Mouse (Mus musculus) intestine, embryonic 14.5 days (tissue): ENCODE results near the gene Acap1. TPM values are rescaled to one million over a fixed set of nuclear protein-coding genes. Genes with fewer than 3 reads are reported as not detected.
A peak's percentile ranks its signal among the peaks of the same experiment; 100 is the strongest.

Experiments used
- ATAC-seq: fragments of 200-750 bp; cut with Nextera tagmentation; replicated peaks from 2 replicates; pipeline ENCODE4 v1.8.0; 2017; ENCODE audit warnings: low read depth, moderate number of reproducible peaks, moderate TSS enrichment, moderate library complexity; ENCODE audit not compliant: low FRiP score, low TSS enrichment
- DNase-seq: peaks from one replicate; pipeline ENCODE4 v3.0.0-alpha.2; 2018; ENCODE audit warnings: low spot score
- H3K27ac ChIP-seq: fragments of 300-500 bp; sonication (generic); 2 replicates; pipeline ENCODE4 v1.5.1; 2014; ENCODE audit warnings: low read depth, mild to moderate bottlenecking, control low read depth
- H3K27me3 ChIP-seq: fragments of 300-500 bp; sonication (generic); replicated peaks from 2 replicates; pipeline ENCODE4 v1.6.1; 2014; ENCODE audit warnings: low read length, control low read depth; ENCODE audit not compliant: control insufficient read depth, insufficient read depth
- H3K36me3 ChIP-seq: fragments of 300-500 bp; sonication (generic); 2 replicates; pipeline ENCODE4 v1.6.1; 2014; ENCODE audit warnings: low read length, control low read depth; ENCODE audit not compliant: control insufficient read depth, insufficient read depth
- H3K4me1 ChIP-seq: fragments of 300-500 bp; sonication (generic); replicated peaks from 2 replicates; pipeline ENCODE4 v1.6.1; 2014; ENCODE audit warnings: low read length, control low read depth, mixed read lengths; ENCODE audit not compliant: control insufficient read depth, insufficient read depth
- H3K4me2 ChIP-seq: fragments of 300-500 bp; sonication (generic); 2 replicates; pipeline ENCODE4 v1.6.1; 2014; ENCODE audit warnings: low read length
- H3K4me3 ChIP-seq: fragments of 300-500 bp; sonication (generic); 2 replicates; pipeline ENCODE4 v1.5.1; 2014; ENCODE audit warnings: low read depth, low read length, control low read depth, mixed read lengths
- H3K9ac ChIP-seq: fragments of 300-500 bp; sonication (generic); 2 replicates; pipeline ENCODE4 v1.6.1; 2014; ENCODE audit warnings: mild to moderate bottlenecking, low read length
- H3K9me3 ChIP-seq: fragments of 300-500 bp; sonication (generic); 2 replicates; pipeline ENCODE4 v1.6.1; 2016; ENCODE audit warnings: low read length, control low read depth; ENCODE audit not compliant: control insufficient read depth
- WGBS: fragments of 180-500 bp; shearing (Covaris S2); extraction: QIAGEN DNeasy Blood & Tissue Kit; methylation state at CpG from one replicate; pipeline ENCODE4 v1.1.7; 2014; 5-methylcytosine and 5-hydroxymethylcytosine counted together
- polyA plus RNA-seq: library from polyadenylated mRNA; unstranded; fragments of >200 nt; fragmentation: Nextera tagmentation; extraction: Ambion mirVana; gene quantifications from 2 replicates; pipeline ENCODE4 v1.2.1, GENCODE M21; 2014

The Acap1 gene
- polyA plus RNA-seq, 1 experiment from 2014 or later = 8.1 TPM

- DNase-seq (no peak), ATAC-seq (no peak)
- H3K27me3 ChIP-seq = no peaks in the 10 kb centered on the region
- H3K4me1 ChIP-seq = peaks cover 20% of the 10 kb centered on the region
- H3K36me3 ChIP-seq = peaks cover 49% of the 10 kb centered on the region
- H3K9ac ChIP-seq = no peak overlapping the region
- H3K27ac ChIP-seq = no peak overlapping the region
- H3K4me2 ChIP-seq = no peak overlapping the region
- WGBS = 90% methylated on average over 9 of the region's 9 CpGs
- H3K4me3 ChIP-seq = no peak overlapping the region
- H3K9me3 ChIP-seq = no peaks in the 10 kb centered on the region
These were observed 46.2 kb downstream of the Acap1 start for GRCm38 (mm10) chr11:69849128-69849527.

- WGBS = 95% methylated on average over 6 of the region's 6 CpGs
- H3K4me3 ChIP-seq = no peak overlapping the region
- H3K4me2 ChIP-seq = peak overlapping the region; percentile 91
- ATAC-seq (no peak), DNase-seq (no peak)
- H3K9me3 ChIP-seq = no peaks in the 10 kb centered on the region
- H3K9ac ChIP-seq = no peak overlapping the region
- no peaks in the 10 kb centered on the region for H3K27me3 ChIP-seq
- H3K36me3 ChIP-seq = peaks cover 49% of the 10 kb centered on the region
- H3K4me1 ChIP-seq = peaks cover 20% of the 10 kb centered on the region
- H3K27ac ChIP-seq = no peak overlapping the region
These were observed 47.3 kb downstream of the Acap1 start for GRCm38 (mm10) chr11:69848021-69848420.

- WGBS = 7% methylated on average over 37 of the region's 37 CpGs
- no peaks in the 10 kb centered on the region for H3K9me3 ChIP-seq
- H3K27me3 ChIP-seq = no peaks in the 10 kb centered on the region
- peak overlapping the region; percentile 77 for H3K4me3 ChIP-seq
- peak overlapping the region; percentile 91 for H3K4me2 ChIP-seq
- peaks cover 20% of the 10 kb centered on the region for H3K4me1 ChIP-seq
- peaks cover 40% of the 10 kb centered on the region for H3K36me3 ChIP-seq
- DNase-seq = no peak
- peak overlapping the region; percentile 87 for H3K9ac ChIP-seq
- peak overlapping the region; percentile 96 for H3K27ac ChIP-seq
- peak; percentile 49 for ATAC-seq
These were observed 48.3 kb downstream of the Acap1 start for GRCm38 (mm10) chr11:69846738-69847688.

- H3K36me3 ChIP-seq = peaks cover 32% of the 10 kb centered on the region
- DNase-seq = peak; percentile 97
- WGBS = 1% methylated on average over 37 of the region's 38 CpGs
- peak; percentile 91 for ATAC-seq
- H3K4me2 ChIP-seq = peak within 1 kb of the TSS; percentile 91
- H3K4me1 ChIP-seq = peaks cover 20% of the 10 kb centered on the region
- peak within 1 kb of the TSS; percentile 96 for H3K27ac ChIP-seq
- H3K9me3 ChIP-seq = no peaks in the 10 kb centered on the region
- no peaks in the 10 kb centered on the region for H3K27me3 ChIP-seq
- H3K9ac ChIP-seq = peak within 1 kb of the TSS; percentile 87
- peak within 1 kb of the TSS; percentile 77 for H3K4me3 ChIP-seq
These were observed 49.1 kb downstream of the Acap1 start, which contains the start of gene Plscr3 for GRCm38 (mm10) chr11:69846198-69846680. Gene Plscr3 (plus strand): TSS chr11:69846376.

- H3K9ac ChIP-seq = peak overlapping the region; percentile 64
- no peak for DNase-seq
- peak overlapping the region; percentile 83 for H3K27ac ChIP-seq
- H3K4me3 ChIP-seq = peak overlapping the region; percentile 79
- no peaks in the 10 kb centered on the region for H3K9me3 ChIP-seq
- no peaks in the 10 kb centered on the region for H3K27me3 ChIP-seq
- H3K36me3 ChIP-seq = 0 out of 2 replicates have a peak, but pooled peaks cover 2% of the 10 kb centered on the region
- H3K4me1 ChIP-seq = peaks cover 29% of the 10 kb centered on the region
- WGBS = 1% methylated on average over 7 of the region's 7 CpGs
- peak; percentile 2; the same call in 1 of the 2 replicates for ATAC-seq
- peak overlapping the region; percentile 68 for H3K4me2 ChIP-seq
These were observed 56.6 kb downstream of the Acap1 start for GRCm38 (mm10) chr11:69838714-69839104.

GRCm38 (mm10) chr11:69837952-69838713 is 57.2 kb downstream of the Acap1 start, which contains the start of gene Tmem256:
Gene Tmem256 (plus strand): TSS chr11:69838514.
- peaks cover 32% of the 10 kb centered on the region for H3K4me1 ChIP-seq
- peak; percentile 100 for DNase-seq
- H3K27ac ChIP-seq = peak within 1 kb of the TSS; percentile 83
- ATAC-seq = peak; percentile 89
- no peaks in the 10 kb centered on the region for H3K27me3 ChIP-seq
- H3K36me3 ChIP-seq = peaks cover 8% of the 10 kb centered on the region; the same call in 1 of the 2 replicates
- peak within 1 kb of the TSS; percentile 79 for H3K4me3 ChIP-seq
- under 1% methylated on average over 34 of the region's 34 CpGs for WGBS
- no peaks in the 10 kb centered on the region for H3K9me3 ChIP-seq
- peak within 1 kb of the TSS; percentile 77 for H3K4me2 ChIP-seq
- peak within 1 kb of the TSS; percentile 64 for H3K9ac ChIP-seq

GRCm38 (mm10) chr11:69837604-69837951 is 57.8 kb downstream of the Acap1 start, which contains the start of gene Nlgn2:
Gene Nlgn2 (minus strand): TSS chr11:69837784.
- ATAC-seq = peak; percentile 74

More at GRCm38 (mm10) chr11:69837604-69837951, 57.8 kb downstream of the Acap1 start, which contains the start of gene Nlgn2:
- Histone ChIP-seq H3K4me2 (peak within 1 kb of the TSS; percentile 77), H3K4me3 (peak within 1 kb of the TSS; percentile 79), H3K36me3 (peaks cover 14% of the 10 kb centered on the region), H3K27me3 (no peaks in the 10 kb centered on the region), H3K27ac (peak within 1 kb of the TSS; percentile 83), H3K4me1 (peaks cover 32% of the 10 kb centered on the region), H3K9me3 (no peaks in the 10 kb centered on the region), H3K9ac (peak within 1 kb of the TSS; percentile 64)
- WGBS = 0% methylated on average over 30 of the region's 32 CpGs
- no peak for DNase-seq
